11 mouse cellular contexts compared by ENCODE assay signal in the genomic region with DNA sequence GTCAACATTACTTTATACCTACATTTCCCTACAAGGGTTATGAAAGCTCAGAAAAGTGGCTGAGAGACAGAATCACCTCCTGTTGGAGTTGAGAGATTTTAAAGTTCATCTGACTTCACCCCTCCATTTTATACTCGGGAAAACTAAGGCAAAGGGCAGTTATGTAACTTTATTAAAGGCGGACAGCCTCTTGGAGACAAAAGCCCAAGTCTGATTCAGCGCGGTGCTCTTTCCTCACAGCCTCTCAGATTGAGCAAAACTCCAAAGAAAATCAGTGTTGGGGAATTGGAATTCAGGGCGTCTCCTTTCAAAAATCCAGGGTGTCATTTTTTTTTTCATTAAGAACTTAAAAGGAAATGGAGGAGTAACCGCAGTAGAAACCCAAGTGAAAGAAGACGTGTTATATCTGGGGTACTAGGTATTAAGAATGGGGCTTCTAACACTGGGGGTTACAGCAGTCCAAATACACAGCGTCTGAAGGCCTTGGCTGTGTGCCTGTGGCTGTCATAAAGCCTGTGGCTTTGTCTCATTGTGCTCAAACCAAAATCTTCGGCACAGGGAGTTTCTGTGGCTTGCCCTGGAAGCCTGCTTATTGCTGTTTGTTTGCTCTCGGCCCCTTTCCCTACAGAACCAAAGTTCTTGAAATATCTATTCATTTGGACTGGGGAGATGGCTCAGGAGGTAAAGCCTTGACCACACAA.
A peak's percentile ranks its signal among the peaks of the same experiment; 100 is the strongest.
DNase-seq lines count a peak whose midpoint lies in the region; TF ChIP-seq lines count a peak whose summit lies in the region.
"Had no signal": no experiment of that assay in that cellular context is flagged by ENCODE, and none has a peak within 500 bp of the region (broad histone marks: within the 10 kb centered on the region; RNA-seq: fewer than 3 reads in every experiment).

No protein-coding gene starts in this region.

- no peak for TF ChIP-seq CTCF in brain, embryonic 14.5 days (IDR thresholded peaks at IDR 0.05; ENCODE audit: borderline replicate concordance, extremely low read depth, insufficient read depth, insufficient read length)

- peak; percentile 94 for DNase-seq in heart, adult 11 months
- no peak for DNase-seq in heart, postnatal 4 days
- DNase-seq in kidney, adult 9 months: peak; percentile 87
- no peak for DNase-seq in kidney, postnatal 4 days
- peak; percentile 51 for DNase-seq in adrenal gland, adult 8-10 months
- peak; percentile 19 for DNase-seq in brain, embryonic 14.5 days (ENCODE audit: low read depth)
- DNase-seq in ovary, postnatal 14 days (ENCODE audit: low spot score): no peak
- DNase-seq: cerebellum, adult 11-12 months; cerebellum, postnatal 25 days; kidney, postnatal 14 days; lung, postnatal 4 days had no signal

- TF ChIP-seq POLR2A in brain, embryonic 14.5 days (IDR thresholded peaks at IDR 0.05; ENCODE audit: borderline replicate concordance, extremely low read depth, insufficient read depth, insufficient read length, poor library complexity, severe bottlenecking): no peak

Comparison
In these comparisons a context has a peak if more than half of its experiments do, and no peak if none do; other contexts are left out.
1. DNase-seq: peak in heart, adult 11 months (single experiment), kidney, adult 9 months (single experiment), adrenal gland, adult 8-10 months (single experiment) and brain, embryonic 14.5 days (single experiment); none in heart, postnatal 4 days (single experiment), kidney, postnatal 4 days (0 of 2) and ovary, postnatal 14 days (single experiment).